Mouse (Mus musculus) thymus, postnatal 0 days (tissue): ENCODE measurements at regions not wholly inside any gene's neighbourhood (a gene's known extent, or its start where the extent isn't known, plus 50 kb on each side); places are given as distances from the start of the nearest gene placed in this dataset.
A peak's percentile ranks its signal among the peaks of the same experiment; 100 is the strongest.
"Not testable (repeated sequence)": the region's sequence is repeated elsewhere in the genome, so short reads cannot be mapped to it uniquely, and the experiment has no call there.

Experiments
- DNase-seq: peaks from one replicate; pipeline ENCODE4 v3.0.0-alpha.2; 2015; ENCODE audit warnings: low spot score

DNA sequence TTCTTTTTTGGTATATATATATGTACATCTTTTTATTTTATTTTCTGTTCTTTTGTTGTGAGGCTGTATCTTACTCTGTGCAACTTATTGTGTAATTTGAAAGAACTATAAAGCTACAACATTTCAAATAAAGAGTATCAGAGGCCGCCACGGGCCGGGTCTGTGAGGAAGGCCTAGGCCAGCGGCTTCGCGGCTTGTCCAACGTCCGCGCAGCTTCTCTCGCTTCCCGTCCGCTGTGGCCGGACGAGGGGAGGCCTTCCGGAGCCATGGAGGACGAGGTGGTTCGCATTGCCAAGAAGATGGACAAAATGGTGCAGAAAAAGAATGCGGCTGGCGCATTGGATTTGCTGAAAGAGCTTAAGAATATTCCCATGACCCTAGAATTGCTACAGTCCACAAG is 167.4 kb downstream of the Kif21a start:
- not testable (repeated sequence) for DNase-seq

DNA sequence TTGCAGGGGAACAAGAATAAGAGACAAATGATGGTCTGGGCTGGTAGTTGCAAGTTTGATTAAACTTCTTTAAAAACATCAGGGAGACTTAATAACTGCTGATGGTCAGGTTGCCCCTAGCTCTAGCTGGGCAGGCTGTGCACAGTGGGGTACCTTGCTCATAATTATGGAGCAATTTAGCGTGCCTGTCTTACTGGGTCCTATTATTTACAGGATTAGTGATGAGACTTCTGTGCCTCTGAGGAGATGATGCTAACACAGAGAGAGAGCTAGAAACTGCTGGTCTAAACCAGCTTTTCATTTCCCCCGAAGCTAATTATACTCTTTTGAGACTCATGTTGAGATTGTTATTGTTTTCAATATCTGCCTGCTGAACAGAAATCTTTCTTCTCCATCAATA is 180.3 kb downstream of the Kif21a start:
- no peak for DNase-seq

DNA sequence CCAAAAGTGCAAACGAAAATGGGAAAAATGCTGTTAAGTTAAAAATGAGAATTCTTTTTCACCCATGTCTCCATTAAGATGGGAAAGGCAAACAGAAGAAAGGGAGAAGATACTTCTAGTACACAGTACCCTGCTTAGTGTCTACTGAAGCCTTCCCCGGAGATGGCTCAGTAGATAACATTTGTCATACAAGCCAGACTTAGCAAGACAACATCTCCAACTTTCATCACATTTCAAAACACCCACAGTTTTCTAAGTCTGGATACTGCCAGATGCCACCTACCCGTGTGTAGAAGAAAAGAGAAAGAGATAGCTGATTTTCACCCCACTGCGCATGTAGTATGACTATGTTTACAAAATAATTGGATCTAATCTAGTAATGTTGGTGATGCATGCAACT is 174.5 kb upstream of the Cpne8 start:
- DNase-seq = not testable (repeated sequence)

DNA sequence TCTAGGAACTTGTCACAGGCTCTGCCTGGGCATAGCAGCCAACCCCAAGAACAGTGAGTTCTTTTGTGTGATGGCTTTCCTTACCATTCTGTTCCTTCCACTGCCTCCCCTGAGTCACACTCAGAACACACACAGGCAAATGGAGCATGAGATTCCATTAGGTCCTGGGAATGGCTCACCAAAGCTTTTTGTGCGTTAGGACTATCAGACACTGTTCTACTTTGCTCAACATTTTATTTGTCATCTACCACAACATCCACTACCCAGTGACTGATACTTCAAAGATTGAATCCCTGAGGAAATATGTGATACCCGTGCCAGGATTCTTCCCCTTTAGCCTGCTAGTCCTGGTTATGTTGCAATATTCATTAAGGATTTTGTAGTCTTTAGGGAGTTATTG is 172.8 kb upstream of the Cpne8 start:
- no peak for DNase-seq

DNA sequence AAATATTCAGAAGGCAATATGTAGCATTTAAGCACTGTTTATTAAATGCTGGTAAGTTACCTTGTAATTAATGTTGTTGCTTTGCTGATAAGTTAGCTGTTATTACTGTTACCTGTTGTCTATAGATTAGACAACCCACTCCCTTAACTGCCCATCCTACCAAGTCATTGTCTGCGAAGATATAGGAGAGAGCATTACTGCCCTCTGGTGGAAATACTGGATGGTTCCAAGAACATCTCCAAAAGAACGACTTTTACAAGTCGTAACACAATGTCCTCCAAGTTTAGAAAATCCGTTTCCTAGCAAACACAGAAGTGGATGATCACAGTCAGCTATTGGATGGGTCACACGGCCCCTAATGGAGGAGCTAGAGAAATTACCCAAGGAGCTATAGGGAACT is 162.2 kb upstream of the Cpne8 start:
- DNase-seq = peak; percentile 2

DNA sequence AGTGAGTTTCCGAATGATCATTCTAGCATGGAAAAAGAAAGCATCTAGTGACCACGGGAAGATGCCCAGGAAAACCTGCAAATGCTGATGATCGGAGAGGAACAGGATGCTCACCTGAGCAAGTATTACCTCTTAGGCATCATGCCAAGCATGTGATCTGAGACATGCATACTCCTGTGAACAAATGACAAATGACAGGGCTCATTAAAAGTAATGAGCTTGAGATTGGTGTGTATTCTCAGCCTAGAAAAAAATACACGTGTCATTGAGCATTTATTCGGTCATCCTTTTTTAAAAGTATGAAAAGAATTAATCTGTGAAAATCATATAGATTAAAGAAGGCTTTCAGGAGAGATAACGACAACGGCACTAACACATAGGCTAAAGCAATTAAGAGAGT is 156.4 kb upstream of the Cpne8 start:
- DNase-seq = no peak

DNA sequence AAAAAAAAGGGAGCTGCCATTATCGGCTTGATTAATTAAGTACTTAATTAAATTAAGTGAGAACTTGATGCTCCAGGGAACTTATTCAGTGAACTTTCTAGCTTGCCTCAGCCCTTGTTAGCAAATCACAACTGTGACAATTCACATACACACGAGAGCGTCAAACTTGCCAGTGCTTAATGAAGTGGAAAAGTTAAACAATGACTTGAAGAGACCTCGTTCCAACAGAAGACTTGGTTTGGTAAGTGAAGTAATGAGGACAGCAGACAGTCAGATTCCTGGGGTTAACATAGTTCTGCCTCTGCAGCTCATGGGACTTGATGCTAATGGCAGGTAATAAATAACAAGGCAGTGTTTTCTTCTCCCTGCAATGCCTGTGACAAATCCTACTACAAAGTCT is 148.6 kb upstream of the Cpne8 start:
- DNase-seq = no peak

DNA sequence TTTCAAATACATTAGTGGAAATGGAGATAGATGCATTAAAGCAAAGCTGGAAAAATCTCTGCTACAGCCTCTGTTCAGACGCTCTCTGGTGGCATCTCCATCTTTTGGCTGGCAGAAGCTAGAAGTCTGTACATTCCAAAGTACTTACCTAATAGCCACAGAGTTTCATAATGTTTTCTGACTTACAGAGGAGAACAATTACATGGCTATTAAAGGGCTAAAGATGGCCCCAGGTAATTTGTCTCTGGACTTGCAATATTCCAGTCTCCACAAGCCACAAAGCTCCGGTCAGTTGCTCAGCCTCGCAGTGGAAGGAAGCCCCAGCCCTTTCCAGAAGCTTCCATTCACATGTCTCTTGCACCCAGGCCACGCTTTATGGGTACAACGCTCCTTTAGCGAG is 143.1 kb upstream of the Cpne8 start:
- DNase-seq = no peak

DNA sequence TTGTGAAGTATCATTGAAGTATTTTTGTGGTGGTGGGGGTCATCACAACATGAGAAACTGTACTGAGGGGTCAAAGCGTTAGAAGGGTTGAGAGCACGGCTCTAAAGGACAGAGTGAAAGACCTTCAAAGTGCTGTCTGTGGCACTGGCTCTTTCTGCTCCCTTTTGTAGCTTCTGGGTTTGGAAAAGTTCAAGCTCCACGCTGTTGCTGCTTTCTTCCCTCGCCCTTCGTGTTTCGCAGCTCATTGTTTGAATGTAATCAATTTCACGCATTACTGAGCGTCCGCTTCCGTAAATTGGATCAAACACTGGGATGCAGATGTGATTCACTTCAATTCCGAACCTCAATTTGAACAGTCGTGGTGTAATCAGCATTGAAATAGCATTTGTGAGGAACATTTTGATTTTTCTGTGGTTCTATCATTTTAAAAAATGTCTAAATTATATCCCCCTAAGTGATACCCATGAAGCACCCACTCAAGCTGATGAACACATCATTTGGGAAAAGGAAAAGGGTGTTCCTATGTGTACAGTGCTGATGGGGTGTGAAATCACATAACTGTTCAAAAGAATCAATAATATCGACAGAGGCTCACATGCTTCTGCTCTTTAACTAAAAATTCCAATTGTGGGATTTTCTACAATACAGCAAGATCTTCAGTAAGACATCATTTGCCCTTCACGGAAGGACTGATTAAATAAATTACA is 140.9 kb upstream of the Cpne8 start:
- no peak for DNase-seq

DNA sequence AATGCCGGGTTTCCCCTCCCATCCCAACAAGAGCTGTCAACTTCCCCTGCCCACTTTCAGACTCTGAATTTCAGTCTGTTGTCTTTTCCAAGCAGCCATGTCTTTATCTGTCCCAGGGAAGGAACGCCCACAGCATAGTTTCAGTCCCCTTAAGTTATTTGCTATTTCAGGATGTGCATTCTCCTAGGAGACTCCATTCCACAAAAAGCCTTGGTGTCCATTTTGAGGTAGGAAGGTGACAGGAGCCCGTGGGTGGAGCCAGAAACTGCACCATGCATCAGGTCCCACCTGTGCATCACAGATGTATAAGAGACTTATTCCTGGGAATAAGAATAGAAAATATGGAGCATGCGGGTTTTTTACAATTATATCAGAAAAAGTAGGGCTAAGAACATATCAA is 138.9 kb upstream of the Cpne8 start:
- DNase-seq = no peak

DNA sequence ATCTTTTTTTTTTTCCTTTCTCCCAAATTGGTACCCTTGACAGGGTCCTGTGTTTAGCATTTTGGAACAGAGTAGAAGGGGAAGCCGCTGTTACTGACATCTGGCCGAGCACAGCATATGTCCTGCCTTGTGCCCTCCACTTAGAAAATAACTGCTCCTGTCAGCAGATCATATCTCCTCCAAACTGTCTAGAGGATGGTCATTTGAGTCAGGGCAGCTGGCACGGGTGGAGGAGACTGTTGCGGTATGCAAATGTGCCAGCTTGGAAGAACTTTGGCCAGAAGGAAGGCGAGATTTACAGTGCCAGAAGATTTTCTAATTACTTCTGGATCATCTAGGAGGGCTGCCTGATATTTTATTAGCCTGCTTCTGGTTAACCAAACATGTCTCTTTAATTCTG is 134.7 kb upstream of the Cpne8 start:
- DNase-seq = no peak

DNA sequence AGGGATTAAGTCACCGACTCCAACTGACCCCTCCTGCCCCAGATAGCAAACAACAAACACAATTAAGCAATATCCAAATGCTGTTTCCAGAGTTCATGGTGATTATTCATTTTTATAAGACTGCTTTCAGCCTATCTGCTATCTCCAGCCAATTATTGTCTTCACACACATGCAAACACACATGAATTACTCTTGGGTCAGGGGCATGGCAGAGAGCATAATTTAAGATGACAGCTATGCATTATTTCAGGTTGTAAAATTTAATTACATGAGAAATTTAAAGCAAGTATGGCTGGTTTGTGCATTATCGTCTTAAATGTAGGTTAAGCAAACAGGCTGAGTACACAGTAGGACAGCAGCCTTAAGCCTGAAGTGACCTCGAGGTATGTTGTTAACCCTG is 131.1 kb upstream of the Cpne8 start:
- no peak for DNase-seq

DNA sequence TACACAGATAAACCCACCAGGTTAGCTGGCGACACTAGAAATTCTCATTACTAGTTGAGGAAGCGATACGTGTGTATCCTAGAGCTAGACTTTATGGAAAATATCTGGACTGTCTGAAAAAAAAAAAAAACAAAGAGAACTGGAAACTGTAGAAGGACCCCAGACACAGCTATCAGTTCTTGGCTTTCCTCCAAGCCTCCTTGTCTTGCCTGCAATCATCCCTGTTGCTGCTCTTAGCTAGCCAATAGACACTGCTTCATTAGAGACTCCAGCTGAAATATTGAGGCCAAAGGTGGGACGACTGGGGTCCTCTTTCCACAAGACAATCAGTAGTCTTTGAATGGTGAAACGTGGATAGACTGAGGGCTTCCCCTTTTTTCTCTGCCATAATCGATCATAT is 129.0 kb upstream of the Cpne8 start:
- DNase-seq = no peak

DNA sequence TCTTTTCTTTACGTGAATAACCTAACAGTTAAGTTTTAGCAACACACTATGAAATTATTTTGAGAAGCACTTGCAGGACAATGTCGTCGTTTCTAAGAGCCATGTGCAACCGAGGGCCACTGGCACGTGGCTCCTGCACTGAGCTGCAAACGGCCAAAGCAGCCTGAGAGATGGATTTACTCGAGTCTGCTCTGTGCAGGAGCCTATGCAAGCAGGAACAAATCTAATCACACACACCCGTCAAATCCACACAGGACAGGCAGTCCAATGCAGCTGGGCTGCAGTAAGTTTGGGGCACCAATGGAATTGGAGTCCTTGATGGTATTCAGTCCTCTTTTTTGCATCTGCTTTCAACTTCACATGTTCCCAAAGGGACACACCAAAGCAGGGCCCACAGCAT is 118.8 kb upstream of the Cpne8 start:
- no peak for DNase-seq

DNA sequence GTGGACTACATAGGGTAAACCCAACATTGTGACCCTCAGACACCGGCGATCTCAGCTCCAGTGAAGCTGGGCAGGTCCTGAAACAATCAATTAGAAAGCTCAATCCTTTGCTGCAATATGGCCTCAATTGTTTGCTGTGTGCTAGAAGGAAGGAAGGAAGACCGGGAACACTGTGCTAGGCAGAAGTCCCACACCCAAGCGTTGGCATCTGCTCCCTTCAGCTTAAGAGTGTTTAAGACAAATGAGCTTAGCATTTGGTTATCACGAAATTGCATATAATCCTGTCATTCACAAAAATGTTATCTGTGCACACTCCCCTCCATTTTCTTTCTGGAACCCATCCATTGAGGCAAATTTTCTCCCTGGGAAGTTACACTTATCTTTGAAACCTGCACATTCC is 110.7 kb upstream of the Cpne8 start:
- DNase-seq = no peak

DNA sequence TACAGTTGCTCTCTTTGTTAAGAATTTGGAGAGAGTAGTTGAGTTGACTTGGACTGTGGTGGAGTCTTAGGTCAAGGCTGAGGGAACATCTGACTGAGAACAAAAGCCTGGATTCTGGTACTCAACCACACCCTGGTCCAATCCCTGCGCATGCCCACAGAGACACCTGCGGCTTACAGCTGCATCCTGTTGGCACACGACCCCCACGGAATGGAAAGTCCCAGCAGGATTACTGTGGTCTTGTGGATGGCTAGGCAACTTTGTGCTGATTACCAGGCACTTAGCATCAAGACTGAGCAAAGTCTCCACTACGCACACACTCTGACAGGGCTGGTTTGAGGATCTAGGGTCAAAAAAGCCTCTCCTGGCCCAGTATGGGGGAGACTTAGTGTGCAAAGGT is 105.5 kb upstream of the Cpne8 start:
- no peak for DNase-seq

DNA sequence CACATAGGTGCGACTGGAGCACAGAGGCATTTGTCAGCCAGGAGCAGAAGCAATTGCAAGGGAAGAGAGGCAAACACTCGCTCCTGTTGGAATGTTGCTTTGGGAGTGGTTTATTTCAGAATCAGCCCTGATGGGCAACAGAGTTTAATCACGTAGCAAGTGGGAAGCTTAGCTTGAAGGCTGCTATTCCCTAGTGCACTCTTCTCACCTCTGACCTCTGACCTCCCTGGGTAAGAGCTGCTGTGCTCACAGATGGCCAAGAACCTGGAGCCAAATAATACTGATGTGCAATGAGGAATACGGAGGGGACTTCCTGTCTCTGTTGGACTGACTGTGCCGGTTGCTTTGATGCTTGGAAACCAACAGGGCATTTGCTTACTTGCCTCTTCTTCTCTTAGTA is 88.3 kb upstream of the Cpne8 start:
- no peak for DNase-seq

DNA sequence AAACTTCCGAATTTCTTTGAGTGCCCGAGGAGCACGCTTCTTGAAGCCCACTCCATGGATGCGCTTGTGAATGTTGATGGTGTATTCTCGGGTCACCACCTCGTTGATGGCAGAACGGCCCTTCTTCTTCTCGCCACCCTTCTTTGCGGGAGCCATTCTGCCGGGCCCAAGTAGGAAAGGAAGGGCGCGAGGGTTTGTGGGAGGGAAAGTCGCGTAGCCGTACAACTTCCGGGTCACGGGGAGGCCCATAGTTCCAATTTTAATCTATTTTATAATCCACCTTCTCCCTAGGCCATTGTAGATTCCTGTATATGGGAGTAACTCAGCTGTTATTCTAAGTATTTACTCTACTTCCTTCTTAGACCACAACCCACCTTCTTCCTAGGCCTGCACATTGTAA is 85.3 kb upstream of the Cpne8 start:
- not testable (repeated sequence) for DNase-seq

DNA sequence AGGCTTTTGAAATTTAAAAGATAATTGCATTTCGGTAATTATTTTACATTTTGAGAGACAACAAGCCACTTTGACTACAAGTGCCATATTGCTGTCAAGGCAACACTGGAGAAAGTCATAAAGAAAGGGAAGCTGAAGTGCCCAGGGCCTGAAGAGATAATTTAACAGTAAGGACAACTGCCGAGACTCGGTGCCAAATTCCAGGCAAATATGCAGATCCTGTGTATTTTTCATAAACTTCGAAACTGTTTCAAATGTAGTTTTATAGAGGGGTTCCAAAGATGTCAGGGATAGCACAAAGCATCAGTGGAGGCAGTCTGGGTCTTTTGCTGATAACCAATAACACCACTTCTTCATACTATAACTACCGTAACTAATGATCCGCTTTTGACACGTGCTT is 54.7 kb upstream of the Cpne8 start:
- no peak for DNase-seq
